Mouse (Mus musculus) megakaryocyte, embryonic 14.5 days (primary cell): Measurements from ENCODE around the gene Map1a.

Experiments used
- FLI1 ChIP-seq: IDR thresholded peaks from 2 replicates; pipeline ENCODE4 v1.6.1; 2012; ENCODE audit warnings: low read length, inconsistent platforms, mixed read lengths
- GATA1 ChIP-seq: IDR thresholded peaks from 3 replicates; pipeline ENCODE4 v1.6.1; 2012; ENCODE audit warnings: mixed read lengths, low read length, inconsistent platforms, borderline replicate concordance

GRCm38 (mm10) chr2:121353156-121353555 lies 63.8 kb downstream of the Map1a start:
- TF ChIP-seq GATA1 = no peak
- no peak for TF ChIP-seq FLI1
